Mouse (Mus musculus) CH12.LX (cell line): ENCODE data around the gene Thrb.

Experiments
- BHLHE40 ChIP-seq: IDR thresholded peaks from 2 replicates; pipeline ENCODE4 v1.6.1; 2011; ENCODE audit warnings: mild to moderate bottlenecking, low read depth, low read length, improper control_type of control experiment
- CTCF ChIP-seq, 2 experiments: IDR thresholded peaks in 1 of 2; conservative IDR thresholded peaks in 1 of 2; 2 replicates each; pipeline ENCODE4 v1.5.1; 2011 to 2012; ENCODE audit warnings: low read depth in 2 of 2, low read length in 2 of 2, improper control_type of control experiment in 1 of 2, inconsistent platforms in 1 of 2, mild to moderate bottlenecking in 1 of 2, moderate library complexity in 1 of 2
- ELF1 ChIP-seq: IDR thresholded peaks from 2 replicates; pipeline ENCODE4 v1.6.1; 2014; ENCODE audit warnings: low read depth, mild to moderate bottlenecking, inconsistent platforms, low read length, improper control_type of control experiment
- IRF4 ChIP-seq: IDR thresholded peaks from 2 replicates; pipeline ENCODE4 v1.6.1; 2014; ENCODE audit warnings: low read depth, mild to moderate bottlenecking, inconsistent platforms, low read length, improper control_type of control experiment
- NRF1 ChIP-seq: IDR thresholded peaks from 2 replicates; pipeline ENCODE4 v1.6.1; 2014; ENCODE audit warnings: low read depth, mild to moderate bottlenecking, inconsistent platforms, low read length, improper control_type of control experiment, moderate library complexity
- POLR2A ChIP-seq: IDR thresholded peaks from 2 replicates; pipeline ENCODE4 v1.6.1; 2011; ENCODE audit warnings: low read depth, mild to moderate bottlenecking, improper control_type of control experiment, low read length
- POLR2AphosphoS2 ChIP-seq: IDR thresholded peaks from 2 replicates; pipeline ENCODE4 v1.6.1; 2011; ENCODE audit warnings: low read depth, low read length, improper control_type of control experiment
- RCOR1 ChIP-seq: conservative IDR thresholded peaks from 2 replicates; pipeline ENCODE4 v1.6.1; 2012; ENCODE audit warnings: low read depth, mild to moderate bottlenecking, inconsistent platforms, low read length, improper control_type of control experiment
- UBTF ChIP-seq: IDR thresholded peaks from 2 replicates; pipeline ENCODE4 v1.6.1; 2012; ENCODE audit warnings: low read depth, mild to moderate bottlenecking, inconsistent platforms, low read length, improper control_type of control experiment, moderate library complexity

DNA sequence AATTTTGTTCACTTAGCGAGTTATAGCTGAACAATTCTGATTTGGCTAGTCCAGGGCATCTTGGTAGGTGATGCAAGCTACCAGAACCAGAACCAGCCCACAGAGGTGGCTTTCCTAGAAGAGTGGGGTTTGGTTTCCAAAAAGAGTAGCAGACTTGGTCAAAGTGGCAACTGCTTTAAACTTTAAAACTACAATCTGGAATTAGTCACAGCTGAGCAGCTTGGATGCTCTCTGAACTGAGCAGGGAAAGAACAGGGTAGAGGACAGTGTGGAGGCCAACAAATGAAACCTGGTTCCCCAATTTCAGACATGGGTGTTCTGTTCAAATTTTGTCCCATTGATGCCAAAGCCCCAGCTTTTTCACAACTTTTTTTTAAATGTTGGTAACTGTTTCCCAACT is 93.4 kb downstream of the Thrb start:
- TF ChIP-seq ELF1 (no peak), NRF1 (no peak), POLR2AphosphoS2 (no peak), RCOR1 (no peak), POLR2A (no peak), CTCF (conservative IDR thresholded peaks at IDR 0.05 in 1 of 2, IDR thresholded peaks at IDR 0.05 in 1 of 2; ENCODE audit: low read depth in 2 of 2, low read length in 2 of 2) (no peak), IRF4 (no peak), UBTF (no peak), BHLHE40 (no peak)
